Mouse (Mus musculus) megakaryocyte progenitor cell, adult 5-6 weeks (primary cell): ENCODE results near the gene Plekha5. TPM values are rescaled to one million over a fixed set of nuclear protein-coding genes. Genes with fewer than 3 reads are reported as not detected.

Source experiments
- total RNA-seq, 2 experiments: library from RNA; stranded (forward) in 1 of 2; stranded (reverse) in 1 of 2; fragments of 157-497, 149-512 nt in 1 of 2; fragments of 200-1000 nt in 1 of 2; gene quantifications; 2 replicates each; pipeline versions ENCODE4 v1.2.3 to v1.2.4; 2015 to 2017

Plekha5 gene
- total RNA-seq, 2 experiments from 2014 or later = 5.6 to 6.5 TPM

Other genes starting within 250 kb of the Plekha5 start
- gene Aebp2, start 198.6 kb downstream of the Plekha5 start, total RNA-seq (2015) = 37.5 and 41.9 TPM in 2 replicates
- gene Aebp2, start 198.6 kb downstream of the Plekha5 start, total RNA-seq (2017) = 54.6 and 57.5 TPM in 2 replicates